Mouse (Mus musculus): ENCODE data around the gene Cyp4f14. TPM values are rescaled to one million over a fixed set of nuclear protein-coding genes. Genes with fewer than 3 reads are reported as not detected.

The Cyp4f14 gene
- not detected for polyA plus RNA-seq (2015; fragmentation: Illumina TruSeq; extraction: RNeasy Lipid Tissue Mini Kit (QIAGEN cat#74804); ENCODE audit: insufficient read depth, low replicate concordance)

GRCm38 (mm10) chr17:32917131-32917530, at the start of gene Cyp4f14:
Gene Cyp4f14, minus strand, starts transcription at chr17:32917342.

GRCm38 (mm10) chr17:32965623-32966290, 48.6 kb upstream of the Cyp4f14 start, which contains the start of gene Zfp472:
Gene Zfp472, plus strand, starts transcription at chr17:32965814.

GRCm38 (mm10) chr17:32947215-32947914, 30.2 kb upstream of the Cyp4f14 start, which contains the start of gene Cyp4f13:
Gene Cyp4f13, minus strand, starts transcription at chr17:32947402.

GRCm38 (mm10) chr17:32891239-32892180, 25.6 kb downstream of the Cyp4f14 start, which contains the start of gene Zfp870:
Gene Zfp870, minus strand, starts transcription at chr17:32891642.

Other genes starting within 250 kb of the Cyp4f14 start
- gene Cyp4f15, start 231.7 kb downstream of the Cyp4f14 start, polyA plus RNA-seq (2015; fragmentation: Illumina TruSeq; extraction: RNeasy Lipid Tissue Mini Kit (QIAGEN cat#74804); ENCODE audit: insufficient read depth, low replicate concordance) = not detected
- 82.0 TPM for gene Zfp871, start 129.1 kb downstream of the Cyp4f14 start, polyA plus RNA-seq (2015; fragmentation: Illumina TruSeq; extraction: RNeasy Lipid Tissue Mini Kit (QIAGEN cat#74804); ENCODE audit: insufficient read depth, low replicate concordance)
- gene Zfp811, start 107.4 kb downstream of the Cyp4f14 start, polyA plus RNA-seq (2015; fragmentation: Illumina TruSeq; extraction: RNeasy Lipid Tissue Mini Kit (QIAGEN cat#74804); ENCODE audit: insufficient read depth, low replicate concordance) = 1.0 TPM
- 11.3 TPM for gene Zfp799, start 87.1 kb downstream of the Cyp4f14 start, polyA plus RNA-seq (2015; fragmentation: Illumina TruSeq; extraction: RNeasy Lipid Tissue Mini Kit (QIAGEN cat#74804); ENCODE audit: insufficient read depth, low replicate concordance)
- gene Zfp870, start 25.7 kb downstream of the Cyp4f14 start, polyA plus RNA-seq (2015; fragmentation: Illumina TruSeq; extraction: RNeasy Lipid Tissue Mini Kit (QIAGEN cat#74804); ENCODE audit: insufficient read depth, low replicate concordance) = 13.0 TPM
- gene Cyp4f13, start 30.1 kb upstream of the Cyp4f14 start, polyA plus RNA-seq (2015; fragmentation: Illumina TruSeq; extraction: RNeasy Lipid Tissue Mini Kit (QIAGEN cat#74804); ENCODE audit: insufficient read depth, low replicate concordance) = 40.5 TPM
- gene Zfp472, start 48.5 kb upstream of the Cyp4f14 start, polyA plus RNA-seq (2015; fragmentation: Illumina TruSeq; extraction: RNeasy Lipid Tissue Mini Kit (QIAGEN cat#74804); ENCODE audit: insufficient read depth, low replicate concordance) = 28.0 TPM
- 36.4 TPM for gene Zfp952, start 75.8 kb upstream of the Cyp4f14 start, polyA plus RNA-seq (2015; fragmentation: Illumina TruSeq; extraction: RNeasy Lipid Tissue Mini Kit (QIAGEN cat#74804); ENCODE audit: insufficient read depth, low replicate concordance)
- 7.5 TPM for gene Zfp763, start 116.1 kb upstream of the Cyp4f14 start, polyA plus RNA-seq (2015; fragmentation: Illumina TruSeq; extraction: RNeasy Lipid Tissue Mini Kit (QIAGEN cat#74804); ENCODE audit: insufficient read depth, low replicate concordance)
- not detected for gene 4921501E09Rik, start 150.7 kb upstream of the Cyp4f14 start, polyA plus RNA-seq (2015; fragmentation: Illumina TruSeq; extraction: RNeasy Lipid Tissue Mini Kit (QIAGEN cat#74804); ENCODE audit: insufficient read depth, low replicate concordance)
- 8.2 TPM for gene Zfp563, start 172.0 kb upstream of the Cyp4f14 start, polyA plus RNA-seq (2015; fragmentation: Illumina TruSeq; extraction: RNeasy Lipid Tissue Mini Kit (QIAGEN cat#74804); ENCODE audit: insufficient read depth, low replicate concordance)
- gene Morc2b, start 222.3 kb upstream of the Cyp4f14 start, polyA plus RNA-seq (2015; fragmentation: Illumina TruSeq; extraction: RNeasy Lipid Tissue Mini Kit (QIAGEN cat#74804); ENCODE audit: insufficient read depth, low replicate concordance) = not detected